Mouse (Mus musculus) limb, embryonic 15.5 days (tissue): ENCODE data around the gene Camp. TPM values are rescaled to one million over a fixed set of nuclear protein-coding genes. Genes with fewer than 3 reads are reported as not detected.

Experiments used
- ATAC-seq: fragments of 200-750 bp; cut with Nextera tagmentation; 2 replicates; pipeline ENCODE4 v1.8.0; 2017; ENCODE audit warnings: low read depth, moderate TSS enrichment; ENCODE audit not compliant: insufficient number of reproducible peaks, low FRiP score, low TSS enrichment
- H3K27ac ChIP-seq: fragments of 300-500 bp; sonication (generic); 2 replicates; pipeline ENCODE4 v1.5.1; 2015; ENCODE audit warnings: moderate library complexity, mild to moderate bottlenecking, inconsistent platforms
- H3K27me3 ChIP-seq: fragments of 300-500 bp; sonication (generic); 2 replicates; pipeline ENCODE4 v1.6.1; 2015; ENCODE audit warnings: inconsistent platforms
- H3K36me3 ChIP-seq: fragments of 300-500 bp; sonication (generic); 2 replicates; pipeline ENCODE4 v1.6.1; 2015; ENCODE audit warnings: inconsistent platforms
- H3K4me1 ChIP-seq: fragments of 300-500 bp; sonication (generic); 2 replicates; pipeline ENCODE4 v1.6.1; 2015; ENCODE audit warnings: inconsistent platforms
- H3K4me2 ChIP-seq: fragments of 300-500 bp; sonication (generic); 2 replicates; pipeline ENCODE4 v1.6.1; 2015; ENCODE audit warnings: mild to moderate bottlenecking, inconsistent platforms
- H3K4me3 ChIP-seq: fragments of 300-500 bp; sonication (generic); 2 replicates; pipeline ENCODE4 v1.5.1; 2015; ENCODE audit warnings: mild to moderate bottlenecking, inconsistent platforms
- H3K9ac ChIP-seq: fragments of 300-500 bp; sonication (generic); 2 replicates; pipeline ENCODE4 v1.6.1; 2015; ENCODE audit warnings: inconsistent platforms
- H3K9me3 ChIP-seq: fragments of 300-500 bp; sonication (generic); 2 replicates; pipeline ENCODE4 v1.6.1; 2016; ENCODE audit warnings: inconsistent platforms
- WGBS: fragments of 180-500 bp; shearing (Covaris S2); methylation state at CpG from one replicate; pipeline ENCODE4 v1.1.7; 2015; 5-methylcytosine and 5-hydroxymethylcytosine counted together
- polyA plus RNA-seq: library from polyadenylated mRNA; unstranded; fragments of >200 nt; fragmentation: Nextera tagmentation; extraction: Ambion mirVana; gene quantifications from 2 replicates; pipeline ENCODE4 v1.2.1, GENCODE M21; 2015

Gene Camp
- polyA plus RNA-seq, 1 experiment from 2014 or later = 2.8 TPM

DNA sequence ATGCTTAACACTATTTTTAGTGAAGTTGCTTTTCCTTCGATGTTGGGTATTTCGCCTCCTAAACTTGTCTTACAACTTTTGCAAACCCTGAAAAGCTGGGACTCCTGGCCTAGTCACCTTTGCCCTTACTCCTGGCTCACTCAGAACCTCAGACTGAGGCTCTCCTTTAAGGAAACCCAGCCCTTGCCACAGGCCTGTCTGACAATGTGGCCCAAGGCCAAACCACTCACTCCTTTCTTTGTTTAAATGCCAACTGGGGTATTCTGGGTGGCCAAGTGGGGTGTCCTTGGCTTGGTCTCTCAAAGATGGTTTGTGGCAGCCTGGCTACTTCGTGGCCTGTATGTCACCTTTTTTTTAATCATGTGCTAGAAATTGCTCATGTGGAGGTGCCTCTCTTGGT lies 27.3 kb upstream of the Camp start:
- ATAC-seq = no peak
- Histone ChIP-seq H3K4me1 (peaks cover 12% of the 10 kb centered on the region), H3K36me3 (peaks cover 34% of the 10 kb centered on the region), H3K27me3 (no peaks in the 10 kb centered on the region), H3K9me3 (no peaks in the 10 kb centered on the region), H3K27ac (peak overlapping the region; percentile 94), H3K4me3 (peak overlapping the region; percentile 93), H3K9ac (peak overlapping the region; percentile 87), H3K4me2 (peak overlapping the region; percentile 70)
- WGBS = 8% methylated on average over 3 of the region's 3 CpGs

DNA sequence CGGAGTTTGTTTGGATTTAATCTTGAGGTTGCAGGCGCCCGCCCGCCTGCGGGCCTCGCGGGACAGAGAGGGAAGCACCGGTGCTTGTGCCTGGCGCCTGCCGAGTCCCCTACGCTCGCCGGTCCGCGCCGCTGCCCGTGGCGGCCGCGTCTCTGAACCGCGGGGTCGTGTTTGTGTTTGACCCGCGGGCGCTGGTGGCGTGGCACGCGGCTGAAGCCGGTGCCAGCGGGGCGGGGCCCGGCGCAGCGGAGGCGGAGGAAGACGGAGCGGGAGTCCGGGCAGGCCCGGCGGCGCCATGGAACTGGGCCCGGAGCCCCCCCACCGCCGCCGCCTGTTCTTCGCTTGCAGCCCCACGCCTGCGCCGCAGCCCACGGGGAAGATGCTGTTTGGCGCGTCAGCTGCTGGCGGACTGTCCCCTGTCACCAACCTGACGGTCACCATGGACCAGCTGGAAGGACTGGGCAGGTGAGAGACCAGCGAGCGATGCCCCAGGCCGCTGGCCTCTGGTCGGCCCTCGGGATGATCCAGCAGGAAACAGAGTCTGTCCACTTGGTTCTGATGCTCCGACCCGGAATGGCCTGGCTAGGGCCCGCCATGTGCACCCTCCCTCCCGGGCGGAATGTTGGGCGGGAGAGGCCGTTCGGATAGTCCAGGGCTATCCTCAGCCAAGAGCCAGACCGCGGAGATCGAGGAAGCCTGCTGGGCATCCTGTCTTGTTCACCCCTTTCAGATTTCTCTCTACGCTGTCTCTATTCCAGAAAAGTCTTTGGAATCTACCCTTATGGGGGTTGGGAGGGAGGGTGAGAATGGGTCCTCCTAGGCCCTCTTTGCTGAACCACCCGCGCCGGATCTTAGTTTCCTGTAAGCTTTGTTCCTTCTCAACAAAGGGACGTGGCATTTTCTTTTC lies 26.5 kb upstream of the Camp start:
- H3K36me3 ChIP-seq = peaks cover 25% of the 10 kb centered on the region
- H3K4me3 ChIP-seq = peak overlapping the region; percentile 93
- H3K27me3 ChIP-seq = no peaks in the 10 kb centered on the region
- H3K27ac ChIP-seq = peak overlapping the region; percentile 94
- H3K4me1 ChIP-seq = peaks cover 12% of the 10 kb centered on the region
- peak overlapping the region; percentile 87 for H3K9ac ChIP-seq
- peak; percentile 68 for ATAC-seq
- under 1% methylated on average over 56 of the region's 76 CpGs for WGBS
- peak overlapping the region; percentile 70 for H3K4me2 ChIP-seq
- H3K9me3 ChIP-seq = no peaks in the 10 kb centered on the region

DNA sequence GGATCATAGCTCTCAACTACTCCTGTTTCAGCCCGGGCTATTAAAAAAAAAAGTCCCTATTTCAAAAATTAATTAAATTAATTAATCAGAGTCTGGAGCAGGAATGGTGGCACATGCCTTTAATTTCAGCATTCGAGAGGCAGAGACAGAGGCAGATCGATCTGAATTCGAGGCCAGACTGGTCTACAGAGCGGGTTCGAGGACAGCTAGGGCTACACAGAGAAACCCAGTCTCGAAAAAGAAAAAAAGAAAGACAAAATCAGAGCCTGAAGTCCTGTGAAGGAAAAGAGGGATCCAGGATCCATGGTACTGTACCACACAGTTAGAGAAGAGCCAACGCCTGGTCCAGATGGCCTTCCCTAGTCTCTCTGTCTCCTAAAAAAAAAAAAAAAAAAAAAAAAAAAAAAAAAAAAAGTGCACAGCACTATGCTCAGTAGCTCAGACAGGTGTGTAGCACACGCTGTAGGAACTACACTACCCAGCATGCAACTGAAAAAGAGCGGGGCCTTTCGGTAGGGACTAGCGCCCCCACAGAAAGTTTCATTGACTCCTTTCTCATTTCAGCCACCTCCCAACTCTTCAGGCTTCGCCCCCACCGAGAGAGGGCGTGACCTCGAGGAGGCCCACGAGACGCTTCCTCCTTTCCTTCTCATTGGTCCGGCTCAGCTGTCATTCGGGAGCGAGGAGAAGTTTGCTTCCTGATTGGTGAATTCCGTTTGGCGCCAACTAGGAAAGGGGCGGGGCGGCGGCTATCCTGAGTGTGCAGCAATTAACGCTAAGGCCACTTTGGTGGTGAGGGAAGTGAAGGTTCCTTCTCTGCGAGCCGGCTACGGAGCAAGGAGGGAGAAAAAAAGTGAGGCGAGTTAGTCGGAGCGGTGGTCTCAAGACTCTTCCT lies 25.6 kb upstream of the Camp start, which contains the start of gene Cdc25a:
Cdc25a (plus strand) TSS at position 783 of the 895 bp plus-strand sequence.
- peaks cover 12% of the 10 kb centered on the region for H3K4me1 ChIP-seq
- peak within 1 kb of the TSS; percentile 70 for H3K4me2 ChIP-seq
- ATAC-seq = peak; percentile 94
- peak within 1 kb of the TSS; percentile 87 for H3K9ac ChIP-seq
- WGBS = 8% methylated on average over 33 of the region's 33 CpGs
- peak within 1 kb of the TSS; percentile 94 for H3K27ac ChIP-seq
- H3K4me3 ChIP-seq = peak within 1 kb of the TSS; percentile 93
- peaks cover 16% of the 10 kb centered on the region for H3K36me3 ChIP-seq
- H3K9me3 ChIP-seq = no peaks in the 10 kb centered on the region
- H3K27me3 ChIP-seq = no peaks in the 10 kb centered on the region

DNA sequence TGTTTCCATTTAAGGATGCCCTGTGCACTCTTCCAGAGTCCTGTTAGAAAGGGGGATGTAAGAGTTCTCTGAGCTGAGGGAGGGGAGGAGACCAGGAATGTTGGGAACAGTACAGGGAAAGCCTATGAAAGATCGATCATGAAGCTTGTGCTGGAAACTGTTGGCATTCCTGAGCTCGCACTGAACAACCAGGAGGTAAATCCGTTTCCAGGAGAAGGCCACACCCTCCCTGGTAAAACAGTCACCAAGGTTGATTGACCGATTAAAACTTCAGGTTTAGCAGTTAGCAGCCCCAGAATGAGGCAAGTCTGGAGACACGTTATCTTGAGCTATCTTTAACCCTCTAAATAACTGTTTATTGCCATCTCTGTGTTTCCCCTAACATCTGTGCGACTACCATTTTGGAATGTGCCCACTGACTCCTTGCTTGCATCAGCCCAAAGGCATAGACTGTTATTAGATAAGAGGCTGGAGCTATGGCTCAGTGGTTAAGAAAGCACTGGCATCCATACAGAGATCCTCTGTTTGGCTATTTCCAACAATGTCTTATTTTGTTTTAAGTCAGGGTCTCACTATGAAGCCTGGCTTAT lies 21.7 kb upstream of the Camp start:
- no peak overlapping the region for H3K4me3 ChIP-seq
- no peaks in the 10 kb centered on the region for H3K27me3 ChIP-seq
- no peaks in the 10 kb centered on the region for H3K9me3 ChIP-seq
- H3K27ac ChIP-seq = no peak overlapping the region
- no peaks in the 10 kb centered on the region for H3K36me3 ChIP-seq
- no peak overlapping the region for H3K4me2 ChIP-seq
- no peaks in the 10 kb centered on the region for H3K4me1 ChIP-seq
- 34% methylated on average over 6 of the region's 6 CpGs for WGBS
- ATAC-seq = no peak
- no peak overlapping the region for H3K9ac ChIP-seq

DNA sequence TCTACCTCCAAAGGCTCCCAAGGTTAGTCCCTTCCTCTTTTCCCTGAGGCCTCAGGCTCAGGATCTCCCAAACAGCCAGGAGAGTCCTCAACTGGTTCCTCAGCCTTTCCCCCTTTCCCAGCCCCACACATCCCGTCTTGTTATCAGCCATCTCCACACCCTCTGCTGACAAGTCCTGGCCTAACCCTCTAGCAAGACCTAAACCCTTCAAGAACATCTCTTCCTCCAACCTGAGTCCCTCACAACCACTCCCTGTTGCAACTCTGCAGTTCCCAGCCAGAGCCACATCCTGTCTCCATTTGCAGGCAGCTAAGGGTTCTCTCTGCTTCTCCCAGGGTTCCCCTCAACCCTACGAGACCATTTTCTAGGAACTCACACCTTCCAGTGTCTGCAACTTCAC lies 16.8 kb upstream of the Camp start:
- H3K4me3 ChIP-seq = no peak overlapping the region
- H3K9me3 ChIP-seq = no peaks in the 10 kb centered on the region
- H3K4me2 ChIP-seq = no peak overlapping the region
- no peak overlapping the region for H3K9ac ChIP-seq
- WGBS = 47% methylated on average over 2 of the region's 2 CpGs
- no peaks in the 10 kb centered on the region for H3K27me3 ChIP-seq
- no peaks in the 10 kb centered on the region for H3K36me3 ChIP-seq
- no peak overlapping the region for H3K27ac ChIP-seq
- ATAC-seq = no peak
- no peaks in the 10 kb centered on the region for H3K4me1 ChIP-seq

DNA sequence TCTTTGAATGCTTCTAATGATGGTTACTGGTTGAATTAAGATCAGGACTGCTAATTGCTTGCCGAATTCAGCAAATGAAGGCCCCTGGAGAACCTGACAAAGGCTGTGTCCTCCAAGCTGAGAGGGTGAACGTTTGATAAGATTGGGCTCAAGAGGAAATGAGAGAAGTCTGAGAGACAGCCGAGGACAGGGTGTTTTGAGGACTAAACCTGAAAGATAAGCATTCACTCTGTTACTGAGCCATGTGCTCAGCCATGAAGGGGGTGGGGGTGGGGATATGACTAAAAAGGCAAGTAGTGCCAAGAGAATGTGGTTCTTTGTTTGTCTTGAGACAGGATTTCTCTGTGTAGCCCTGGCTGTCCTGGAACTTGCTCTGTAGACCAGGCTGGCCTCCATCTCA lies 13.7 kb upstream of the Camp start:
- Histone ChIP-seq H3K36me3 (no peaks in the 10 kb centered on the region), H3K9ac (no peak overlapping the region), H3K4me2 (no peak overlapping the region), H3K9me3 (no peaks in the 10 kb centered on the region), H3K4me1 (no peaks in the 10 kb centered on the region), H3K4me3 (no peak overlapping the region), H3K27me3 (no peaks in the 10 kb centered on the region), H3K27ac (no peak overlapping the region)
- 66% methylated on average over 3 of the region's 3 CpGs for WGBS
- ATAC-seq = no peak

DNA sequence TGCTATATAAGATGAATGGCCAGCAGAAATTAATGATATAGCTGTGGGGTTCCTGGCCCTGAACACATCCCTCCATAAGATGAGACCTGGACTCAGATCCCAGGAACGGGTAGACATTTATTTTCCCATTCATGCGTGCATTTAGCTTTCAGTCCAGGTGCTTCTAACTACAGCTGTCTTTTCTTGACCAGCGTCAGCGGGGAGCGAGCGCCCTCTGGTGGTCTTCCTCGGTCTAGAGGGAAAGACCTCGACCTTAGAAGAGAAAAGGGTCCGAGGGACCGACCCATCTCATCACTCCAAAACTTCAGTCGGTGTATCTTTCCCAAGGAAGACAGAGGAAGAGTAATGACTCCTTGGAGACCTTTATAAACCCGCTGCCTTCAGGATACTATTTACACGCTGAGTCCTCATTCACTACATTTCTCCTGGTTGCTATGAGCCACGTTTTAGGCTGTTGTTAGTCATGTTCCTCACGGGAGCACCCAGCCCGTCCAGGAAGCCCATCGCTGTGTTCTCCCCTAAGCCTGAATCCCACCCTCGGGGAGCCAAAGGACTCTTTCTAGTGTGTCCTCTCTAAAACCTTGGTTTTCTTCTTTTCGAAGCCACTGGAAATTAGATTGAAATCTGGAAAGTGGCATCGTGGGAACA lies 13.1 kb upstream of the Camp start:
- WGBS = 14% methylated on average over 20 of the region's 20 CpGs
- H3K4me1 ChIP-seq = no peaks in the 10 kb centered on the region
- H3K4me2 ChIP-seq = peak overlapping the region; percentile 31; the same call in 1 of the 2 replicates
- H3K4me3 ChIP-seq = no peak overlapping the region
- 0 out of 2 replicates have a peak overlapping the region, but pooled peaks have one; percentile 12 for H3K9ac ChIP-seq
- H3K9me3 ChIP-seq = no peaks in the 10 kb centered on the region
- H3K36me3 ChIP-seq = no peaks in the 10 kb centered on the region
- H3K27ac ChIP-seq = no peak overlapping the region
- no peak for ATAC-seq
- H3K27me3 ChIP-seq = no peaks in the 10 kb centered on the region

DNA sequence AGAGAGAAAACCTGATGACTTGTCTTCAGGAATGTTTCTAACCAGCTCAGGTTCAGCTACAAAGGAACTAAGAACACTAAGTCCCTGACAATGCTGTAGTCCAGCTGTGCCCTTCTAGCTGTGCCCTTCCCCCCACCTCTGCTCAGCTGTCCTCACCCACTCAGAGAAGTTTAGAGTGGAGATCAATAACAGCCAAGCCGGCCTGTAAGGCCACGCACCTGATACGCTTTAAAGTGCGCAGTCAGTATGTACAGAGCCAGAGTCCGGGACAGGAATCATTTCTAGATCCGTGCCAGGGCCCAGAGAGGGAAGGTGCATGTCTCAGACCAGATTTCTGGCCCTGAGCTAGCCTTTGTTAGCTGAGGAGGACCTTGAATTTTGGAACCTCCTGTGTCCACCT lies 6.5 kb upstream of the Camp start:
- Histone ChIP-seq H3K27me3 (no peaks in the 10 kb centered on the region), H3K4me3 (no peak overlapping the region), H3K36me3 (no peaks in the 10 kb centered on the region), H3K4me1 (no peaks in the 10 kb centered on the region), H3K4me2 (no peak overlapping the region), H3K9ac (no peak overlapping the region), H3K27ac (no peak overlapping the region), H3K9me3 (no peaks in the 10 kb centered on the region)
- WGBS = 84% methylated on average over 6 of the region's 6 CpGs
- ATAC-seq = no peak

DNA sequence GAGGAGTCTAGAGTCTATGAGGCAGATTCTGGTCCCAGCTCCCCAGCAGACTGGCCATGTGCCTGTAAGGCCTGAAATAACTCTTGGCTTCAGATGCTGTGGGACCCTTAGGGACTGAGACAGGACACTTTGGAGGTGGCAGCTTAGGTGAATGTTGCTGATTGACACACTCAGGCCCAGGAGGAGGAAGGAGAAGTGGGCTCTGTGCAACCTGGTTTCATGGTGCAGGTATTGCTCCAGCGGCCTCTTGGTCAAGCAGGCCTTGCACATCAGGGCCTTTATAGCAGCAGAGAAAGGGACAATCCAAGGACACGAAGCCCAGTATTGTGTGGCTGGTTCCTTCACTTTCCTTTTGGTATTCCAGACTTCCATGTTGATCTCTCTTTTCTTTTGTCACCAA lies 4.9 kb upstream of the Camp start:
- no peaks in the 10 kb centered on the region for H3K27me3 ChIP-seq
- H3K27ac ChIP-seq = no peak overlapping the region
- H3K9ac ChIP-seq = no peak overlapping the region
- no peak overlapping the region for H3K4me3 ChIP-seq
- peaks cover 4% of the 10 kb centered on the region for H3K4me1 ChIP-seq
- no peaks in the 10 kb centered on the region for H3K9me3 ChIP-seq
- no peaks in the 10 kb centered on the region for H3K36me3 ChIP-seq
- H3K4me2 ChIP-seq = no peak overlapping the region
- no peak for ATAC-seq
- WGBS = 78% methylated on average over 2 of the region's 2 CpGs

DNA sequence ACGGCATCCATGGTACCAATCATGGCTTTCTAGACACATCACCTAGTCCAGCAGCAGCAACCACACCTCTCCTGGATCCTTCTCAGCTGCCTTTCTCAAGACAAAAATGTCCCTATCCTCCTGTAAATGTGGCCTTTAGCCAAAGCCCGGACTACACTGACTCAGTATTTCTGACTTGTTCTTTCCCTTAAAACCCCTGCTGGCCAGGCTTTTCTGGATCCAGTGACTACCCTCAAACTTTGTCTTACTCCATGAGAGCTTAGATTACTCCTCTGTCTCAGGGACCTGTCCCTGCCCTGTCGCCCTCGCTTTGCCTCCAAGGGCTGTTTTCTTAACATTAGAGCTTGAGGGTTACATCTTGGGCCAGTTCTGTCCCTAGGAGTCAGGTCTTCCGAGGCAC lies 682 bp upstream of the Camp start:
- Histone ChIP-seq H3K9me3 (no peaks in the 10 kb centered on the region), H3K4me3 (no peak overlapping the region), H3K4me2 (no peak overlapping the region), H3K9ac (no peak overlapping the region), H3K27ac (no peak overlapping the region), H3K27me3 (no peaks in the 10 kb centered on the region), H3K36me3 (0 out of 2 replicates have a peak, but pooled peaks cover 4% of the 10 kb centered on the region), H3K4me1 (peaks cover 9% of the 10 kb centered on the region)
- WGBS = 84% methylated on average over 5 of the region's 5 CpGs
- ATAC-seq = no peak

DNA sequence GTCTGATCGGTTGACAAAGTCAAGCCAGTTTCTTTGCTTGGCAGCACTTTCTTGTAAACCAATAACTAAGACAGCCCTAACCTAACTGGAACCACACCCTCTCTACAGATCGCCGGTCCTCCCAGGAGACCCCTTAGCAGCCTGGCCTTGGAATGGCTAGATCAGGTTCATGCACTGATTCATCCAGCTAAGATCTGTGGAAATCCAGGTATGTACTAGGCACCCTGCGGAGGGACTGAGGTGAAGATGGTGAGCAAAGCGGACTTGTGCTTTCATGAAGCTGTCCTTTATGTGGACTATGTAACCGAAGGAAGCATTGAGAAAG lies 16.4 kb downstream of the Camp start:
- peak overlapping the region; percentile 78 for H3K4me2 ChIP-seq
- ATAC-seq = no peak; the same call in 1 of the 2 replicates
- peak overlapping the region; percentile 46 for H3K9ac ChIP-seq
- no peaks in the 10 kb centered on the region for H3K27me3 ChIP-seq
- H3K9me3 ChIP-seq = no peaks in the 10 kb centered on the region
- peak overlapping the region; percentile 90; the same call in 1 of the 2 replicates for H3K27ac ChIP-seq
- WGBS = 9% methylated on average over 6 of the region's 6 CpGs
- H3K4me1 ChIP-seq = peaks cover 9% of the 10 kb centered on the region
- H3K4me3 ChIP-seq = peak overlapping the region; percentile 60
- H3K36me3 ChIP-seq = peaks cover 15% of the 10 kb centered on the region; the same call in 1 of the 2 replicates
